In the genomic region with DNA sequence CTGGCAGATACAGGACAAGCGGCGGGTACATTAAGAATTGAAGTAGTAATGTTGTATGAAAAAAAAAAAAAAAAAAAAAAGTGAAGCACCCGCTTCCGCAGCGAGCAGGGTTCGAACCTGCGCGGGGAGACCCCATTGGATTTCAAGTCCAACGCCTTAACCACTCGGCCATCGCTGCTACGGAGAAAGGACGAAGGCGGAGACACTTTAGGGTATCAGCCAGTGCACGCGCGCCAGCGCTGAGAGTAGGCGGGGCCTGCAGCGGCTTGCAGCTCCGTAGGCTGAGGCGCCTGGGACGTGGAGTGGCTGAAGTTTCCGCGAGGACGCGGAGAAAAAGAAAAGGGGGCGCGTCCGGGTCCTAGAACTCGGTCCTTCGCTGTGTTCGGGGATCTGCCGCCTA, we compare ENCODE assay signal across 2 mouse cellular contexts.
TF ChIP-seq lines count a peak whose summit lies in the region.

No protein-coding gene starts in this region.

TF ChIP-seq in C2C12, 6 proteins besides CTCF, POLR2A, EP300 and RAD21:
- TF ChIP-seq MYOD1 (IDR thresholded peaks at IDR 0.05; ENCODE audit: control insufficient read depth, insufficient read length, low read depth) (no peak), MYOG (IDR thresholded peaks at IDR 0.05; ENCODE audit: control insufficient read depth, extremely low read depth, insufficient read length) (no peak), CEBPB (IDR thresholded peaks at IDR 0.05; ENCODE audit: low read depth) (no peak), USF1 (IDR thresholded peaks at IDR 0.05; ENCODE audit: low read depth) (no peak), FOSL1 (IDR thresholded peaks at IDR 0.05; ENCODE audit: insufficient read depth, low read length, poor library complexity, severe bottlenecking) (no peak), MAX (IDR thresholded peaks at IDR 0.05) (no peak)

TF ChIP-seq in myocyte, 11 proteins besides CTCF, POLR2A, EP300 and RAD21:
- TF ChIP-seq MYOD1 (IDR thresholded peaks at IDR 0.05; ENCODE audit: control insufficient read depth in 1 of 3, insufficient read length in 2 of 3, low read depth in 2 of 3) = no peak
- peak; percentile 68 for TF ChIP-seq E2F4 (IDR thresholded peaks at IDR 0.05; ENCODE audit: insufficient read depth)
- TF ChIP-seq CEBPB (IDR thresholded peaks at IDR 0.05; ENCODE audit: insufficient read depth, poor library complexity, severe bottlenecking) = 0 out of 2 replicates have a peak, but pooled peaks have one; percentile 10
- TF ChIP-seq TCF12 (IDR thresholded peaks at IDR 0.05; ENCODE audit: insufficient read depth, poor library complexity, severe bottlenecking) = no peak
- TF ChIP-seq TCF3 (IDR thresholded peaks at IDR 0.05; ENCODE audit: insufficient read length, low read depth) = no peak
